11 mouse cellular contexts compared by ENCODE assay signal in genomic region chr17:47990392-47991123, GRCm38 (mm10). TPM values are rescaled to one million over a fixed set of nuclear protein-coding genes. Genes with fewer than 3 reads are reported as not detected.
DNase-seq lines count a peak whose midpoint lies in the region; ATAC-seq and TF ChIP-seq lines count a peak whose summit lies in the region.
"Had no signal": no experiment of that assay in that cellular context is flagged by ENCODE, and none has a peak within 500 bp of the region (broad histone marks: within the 10 kb centered on the region; RNA-seq: fewer than 3 reads in every experiment).

No protein-coding gene starts in this region.

- TF ChIP-seq CTCF in forebrain, postnatal 0 days (IDR thresholded peaks at IDR 0.05; ENCODE audit: low read depth), result no peak

- no peaks in the 10 kb centered on the region for H3K36me3 ChIP-seq in forebrain, embryonic 10.5 days (replicated peaks)
- H3K36me3 ChIP-seq in forebrain, postnatal 0 days (ENCODE audit: insufficient read depth), result no peaks in the 10 kb centered on the region
- H3K36me3 ChIP-seq in neural tube, embryonic 11.5 days (ENCODE audit: control insufficient read depth, insufficient read depth, low read length), result no peaks in the 10 kb centered on the region
- H3K36me3 ChIP-seq in limb, embryonic 12.5 days, result no peaks in the 10 kb centered on the region
- no peaks in the 10 kb centered on the region for H3K36me3 ChIP-seq in stomach, embryonic 16.5 days (ENCODE audit: control insufficient read depth, insufficient read depth, low read length)

- WGBS in forebrain, embryonic 10.5 days, result 44% methylated on average over 10 of the region's 10 CpGs
- 52% methylated on average over 10 of the region's 10 CpGs for WGBS in forebrain, postnatal 0 days
- WGBS in neural tube, embryonic 11.5 days, result 14% methylated on average over 10 of the region's 10 CpGs
- WGBS in limb, embryonic 12.5 days, result 15% methylated on average over 10 of the region's 10 CpGs
- WGBS in stomach, embryonic 16.5 days, result 44% methylated on average over 10 of the region's 10 CpGs

- H3K4me3 ChIP-seq in forebrain, embryonic 10.5 days, result peak overlapping the region; percentile 15
- no peak overlapping the region for H3K4me3 ChIP-seq in forebrain, postnatal 0 days (ENCODE audit: low read depth, low read length)
- no peak overlapping the region for H3K4me3 ChIP-seq in neural tube, embryonic 11.5 days (ENCODE audit: low read depth, low read length)
- H3K4me3 ChIP-seq in limb, embryonic 12.5 days (replicated peaks), result no peak overlapping the region
- no peak overlapping the region for H3K4me3 ChIP-seq in stomach, embryonic 16.5 days (replicated peaks; ENCODE audit: low read length)

- no peaks in the 10 kb centered on the region for H3K9me3 ChIP-seq in forebrain, embryonic 10.5 days
- no peaks in the 10 kb centered on the region for H3K9me3 ChIP-seq in forebrain, postnatal 0 days (ENCODE audit: low read length)
- no peaks in the 10 kb centered on the region for H3K9me3 ChIP-seq in neural tube, embryonic 11.5 days (ENCODE audit: control insufficient read depth, low read length)
- H3K9me3 ChIP-seq in limb, embryonic 12.5 days, result peaks cover 6% of the 10 kb centered on the region; the same call in 1 of the 2 replicates
- H3K9me3 ChIP-seq in stomach, embryonic 16.5 days (replicated peaks; ENCODE audit: control insufficient read depth, low read length), result no peaks in the 10 kb centered on the region

- H3K9ac ChIP-seq in forebrain, postnatal 0 days, result no peak overlapping the region
- peak overlapping the region; percentile 29; the same call in 1 of the 2 replicates for H3K9ac ChIP-seq in neural tube, embryonic 11.5 days (ENCODE audit: low read length)
- H3K9ac ChIP-seq in limb, embryonic 12.5 days (replicated peaks), result no peak overlapping the region
- H3K9ac ChIP-seq in stomach, embryonic 16.5 days (ENCODE audit: low read length), result peak overlapping the region; percentile 46; the same call in 1 of the 2 replicates

- H3K4me2 ChIP-seq in forebrain, postnatal 0 days (ENCODE audit: low read depth), result no peak overlapping the region
- H3K4me2 ChIP-seq in neural tube, embryonic 11.5 days (ENCODE audit: low read depth), result peak overlapping the region; percentile 24; the same call in 1 of the 2 replicates
- peak overlapping the region; percentile 13 for H3K4me2 ChIP-seq in limb, embryonic 12.5 days
- H3K4me2 ChIP-seq in stomach, embryonic 16.5 days (ENCODE audit: low read depth, low read length), result no peak overlapping the region

- no peak for DNase-seq in forebrain, embryonic 10.5 days (ENCODE audit: extremely low spot score, low spot score)
- no peak for DNase-seq in forebrain, postnatal 0 days
- no peak for DNase-seq in neural tube, embryonic 11.5 days (ENCODE audit: low spot score)
- DNase-seq in neural tube, embryonic 10.5 days (ENCODE audit: extremely low spot score, low spot score), result no peak
- DNase-seq in T-cell, adult 2 months (ENCODE audit: low spot score), result no peak
- DNase-seq in adrenal gland, adult 8-10 months, result no peak
- DNase-seq: kidney, postnatal 25 days had no signal

- no peak for ATAC-seq in forebrain, postnatal 0 days
- peak; percentile 48; the same call in 1 of the 2 replicates for ATAC-seq in neural tube, embryonic 11.5 days (ENCODE audit: insufficient read depth, low FRiP score, low TSS enrichment)
- peak; percentile 13; the same call in 1 of the 2 replicates for ATAC-seq in limb, embryonic 12.5 days (ENCODE audit: insufficient number of reproducible peaks, insufficient read depth, low FRiP score, low TSS enrichment, low read depth)
- ATAC-seq in stomach, embryonic 16.5 days (ENCODE audit: insufficient read depth, low FRiP score), result peak; percentile 5; the same call in 1 of the 2 replicates

- peak overlapping the region; percentile 92 for H3K27ac ChIP-seq in forebrain, embryonic 10.5 days
- H3K27ac ChIP-seq in forebrain, postnatal 0 days (ENCODE audit: low read depth, low read length), result no peak overlapping the region
- peak overlapping the region; percentile 78 for H3K27ac ChIP-seq in neural tube, embryonic 11.5 days (ENCODE audit: low read depth, low read length)
- H3K27ac ChIP-seq in limb, embryonic 12.5 days, result peak overlapping the region; percentile 89
- peak overlapping the region; percentile 69 for H3K27ac ChIP-seq in stomach, embryonic 16.5 days (ENCODE audit: low read length)
- H3K27ac ChIP-seq: macrophage had no signal

- peaks cover 48% of the 10 kb centered on the region for H3K4me1 ChIP-seq in forebrain, embryonic 10.5 days
- H3K4me1 ChIP-seq in forebrain, postnatal 0 days (ENCODE audit: insufficient read depth), result no peaks in the 10 kb centered on the region
- peaks cover 16% of the 10 kb centered on the region for H3K4me1 ChIP-seq in neural tube, embryonic 11.5 days (ENCODE audit: control insufficient read depth, insufficient read depth, low read length)
- H3K4me1 ChIP-seq in limb, embryonic 12.5 days (replicated peaks), result peaks cover 33% of the 10 kb centered on the region
- H3K4me1 ChIP-seq in stomach, embryonic 16.5 days (ENCODE audit: control insufficient read depth, insufficient read depth, low read length), result peaks cover 19% of the 10 kb centered on the region

- H3K27me3 ChIP-seq in forebrain, embryonic 10.5 days (ENCODE audit: poor library complexity, severe bottlenecking), result peaks cover 34% of the 10 kb centered on the region
- H3K27me3 ChIP-seq in forebrain, postnatal 0 days (ENCODE audit: insufficient read depth, low read length), result no peaks in the 10 kb centered on the region
- no peaks in the 10 kb centered on the region for H3K27me3 ChIP-seq in neural tube, embryonic 11.5 days (ENCODE audit: control insufficient read depth, insufficient read depth, low read length)
- H3K27me3 ChIP-seq in limb, embryonic 12.5 days, result peaks cover 13% of the 10 kb centered on the region; the same call in 1 of the 2 replicates
- H3K27me3 ChIP-seq in stomach, embryonic 16.5 days (ENCODE audit: control insufficient read depth, insufficient read depth, low read length), result no peaks in the 10 kb centered on the region

RNA-seq across cellular contexts. Expression of gene 1700122O11Rik, which starts 47.5 kb away (rescaled TPM):
- polyA plus RNA-seq in forebrain, embryonic 10.5 days (2016; fragmentation: Nextera tagmentation; extraction: Ambion mirVana), result not detected in 2 replicates
- not detected in 2 replicates for total RNA-seq in forebrain, postnatal 0 days (2014; rRNA removed)
- not detected in 2 replicates for polyA plus RNA-seq in forebrain, postnatal 0 days (2015; fragmentation: Nextera tagmentation; extraction: Ambion mirVana)
- not detected in 2 replicates for polyA plus RNA-seq in neural tube, embryonic 11.5 days (2014; fragmentation: Nextera tagmentation; extraction: Ambion mirVana)
- not detected in 2 replicates for polyA plus RNA-seq in limb, embryonic 12.5 days (2016; fragmentation: Nextera tagmentation; extraction: Ambion mirVana)
- not detected in 2 replicates for polyA plus RNA-seq in stomach, embryonic 16.5 days (2015; fragmentation: Nextera tagmentation; extraction: Ambion mirVana)
- under 1 TPM in 1 of 4 experiments, not detected in 3; 0.49 TPM for total RNA-seq in adrenal gland, adult 8-10 months (2022)
- polyA plus RNA-seq: heart, postnatal 0 days; macrophage had no signal

Comparison
In these comparisons a context has a peak if more than half of its experiments do, and no peak if none do; other contexts are left out.
1. H3K4me2 ChIP-seq: peak in neural tube, embryonic 11.5 days (single experiment) and limb, embryonic 12.5 days (single experiment); none in forebrain, postnatal 0 days (single experiment) and stomach, embryonic 16.5 days (single experiment).
2. H3K9ac ChIP-seq: peak in neural tube, embryonic 11.5 days (single experiment) and stomach, embryonic 16.5 days (single experiment); none in forebrain, postnatal 0 days (single experiment) and limb, embryonic 12.5 days (single experiment).